Mouse (Mus musculus): ENCODE data around the gene Ufc1. TPM values are rescaled to one million over a fixed set of nuclear protein-coding genes. Genes with fewer than 3 reads are reported as not detected.

Ufc1 gene
- total and polyA plus RNA-seq, 3 experiments: 71.0 to 408 (median 101) TPM

DNA sequence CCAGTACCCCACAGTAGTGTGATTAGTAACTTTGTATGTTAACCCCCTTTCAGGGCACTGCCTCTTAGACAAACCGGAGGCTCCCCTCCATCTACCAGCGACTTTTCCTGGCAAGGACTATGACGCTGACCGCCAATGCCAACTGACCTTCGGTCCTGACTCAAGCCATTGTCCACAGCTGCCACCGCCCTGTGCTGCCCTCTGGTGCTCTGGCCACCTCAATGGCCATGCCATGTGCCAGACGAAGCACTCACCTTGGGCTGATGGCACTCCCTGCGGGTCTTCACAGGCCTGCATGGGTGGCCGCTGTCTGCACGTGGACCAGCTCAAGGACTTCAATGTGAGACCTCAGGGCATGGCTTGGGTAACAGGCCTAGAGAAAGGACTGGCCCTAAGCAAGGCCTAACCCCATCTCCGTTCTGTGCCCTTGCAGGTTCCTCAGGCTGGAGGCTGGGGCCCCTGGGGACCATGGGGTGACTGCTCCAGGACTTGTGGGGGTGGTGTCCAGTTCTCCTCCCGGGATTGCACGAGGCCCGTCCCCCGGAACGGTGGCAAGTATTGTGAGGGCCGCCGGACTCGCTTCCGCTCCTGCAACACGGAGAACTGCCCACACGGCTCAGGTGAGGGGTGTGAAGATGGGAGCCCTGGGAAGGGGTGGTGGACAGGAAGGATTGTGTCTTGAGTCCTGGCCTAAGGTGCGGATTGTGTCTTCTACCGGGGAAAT is 38.6 kb downstream of the Ufc1 start:
- peaks cover 0 to 5% of the 10 kb centered on the region in 2 experiments; a peak in 3 of 4 replicates for H3K27me3 ChIP-seq (ENCODE audit: control insufficient read depth in 1 of 2, insufficient read depth in 2 of 2, low read length in 2 of 2)
- no peak for DNase-seq (ENCODE audit: low read depth, low spot score)
- TF ChIP-seq ZKSCAN1 (IDR thresholded peaks at IDR 0.05; ENCODE audit: low read depth, low read length) (no peak), SMC3 (IDR thresholded peaks at IDR 0.05; ENCODE audit: low read depth, low read length) (peak; percentile 23; the same call in 1 of the 2 replicates), GATA1 (IDR thresholded peaks at IDR 0.05; ENCODE audit: low read depth, low read length) (no peak), MEF2A (IDR thresholded peaks at IDR 0.05; ENCODE audit: extremely low read depth, insufficient replicate concordance, low read depth, low read length, poor library complexity, severe bottlenecking) (no peak)
- H3K36me3 ChIP-seq (ENCODE audit: control insufficient read depth in 1 of 2, insufficient read depth in 2 of 2, low read length in 2 of 2): no peaks in the 10 kb centered on the region
- H3K9ac ChIP-seq (ENCODE audit: control insufficient read depth, low read depth, low read length, poor library complexity, severe bottlenecking): no peak overlapping the region
- H3K4me1 ChIP-seq (ENCODE audit: control insufficient read depth in 1 of 2, insufficient read depth in 2 of 2, low read length in 2 of 2): no peaks in the 10 kb centered on the region
- no peaks in the 10 kb centered on the region for H3K9me3 ChIP-seq (replicated peaks; ENCODE audit: insufficient read depth, low read length)
- no peak overlapping the region for H3K27ac ChIP-seq (ENCODE audit: control insufficient read depth, low read depth, low read length)
- no peaks in the 10 kb centered on the region for H3K79me2 ChIP-seq (ENCODE audit: control insufficient read depth, insufficient read depth, low read length, poor library complexity)
- no peak overlapping the region for H3K4me3 ChIP-seq (ENCODE audit: control insufficient read depth in 1 of 2, insufficient read depth in 1 of 2, low read depth in 2 of 2, low read length in 2 of 2)

- H3K27ac ChIP-seq (ENCODE audit: control insufficient read depth, low read depth, low read length): no peak overlapping the region
- H3K27me3 ChIP-seq (ENCODE audit: control insufficient read depth in 1 of 2, insufficient read depth in 2 of 2, low read length in 2 of 2): peaks cover 0 to 3% of the 10 kb centered on the region in 2 experiments; a peak in 1 of 4 replicates
- no peaks in the 10 kb centered on the region for H3K9me3 ChIP-seq (replicated peaks; ENCODE audit: insufficient read depth, low read length)
- H3K4me1 ChIP-seq (ENCODE audit: control insufficient read depth in 1 of 2, insufficient read depth in 2 of 2, low read length in 2 of 2): peaks cover 0 to 9% of the 10 kb centered on the region in 2 experiments; a peak in 2 of 4 replicates
- TF ChIP-seq TAL1 (IDR thresholded peaks at IDR 0.05; ENCODE audit: low read length) (no peak), USF1 (IDR thresholded peaks at IDR 0.05; ENCODE audit: low read depth, low read length) (no peak), GATA1 (IDR thresholded peaks at IDR 0.05; ENCODE audit: low read depth, low read length) (no peak), ZKSCAN1 (IDR thresholded peaks at IDR 0.05; ENCODE audit: low read depth, low read length) (no peak), MEF2A (IDR thresholded peaks at IDR 0.05; ENCODE audit: extremely low read depth, insufficient replicate concordance, low read depth, low read length, poor library complexity, severe bottlenecking) (no peak), E2F4 (IDR thresholded peaks at IDR 0.05; ENCODE audit: borderline replicate concordance, low read depth, low read length) (no peak), TCF12 (IDR thresholded peaks at IDR 0.05; ENCODE audit: low read depth, low read length) (no peak), POLR2AphosphoS2 (IDR thresholded peaks at IDR 0.05; ENCODE audit: low read length) (no peak), CHD2 (IDR thresholded peaks at IDR 0.05; ENCODE audit: low read length) (no peak), POLR2A (IDR thresholded peaks at IDR 0.05; ENCODE audit: control insufficient read depth in 1 of 2, insufficient read depth in 1 of 2, low read depth in 1 of 2, low read length in 2 of 2, poor library complexity in 1 of 2) (no peak), CTCF (IDR thresholded peaks at IDR 0.05 in 2 of 3, conservative IDR thresholded peaks at IDR 0.05 in 1 of 3; ENCODE audit: control insufficient read depth in 1 of 3, insufficient read depth in 1 of 3, low read depth in 2 of 3, low read length in 3 of 3, poor library complexity in 1 of 3, severe bottlenecking in 1 of 3) (no peak)
- H3K9ac ChIP-seq (ENCODE audit: control insufficient read depth, low read depth, low read length, poor library complexity, severe bottlenecking): no peak overlapping the region
- no peaks in the 10 kb centered on the region for H3K79me2 ChIP-seq (ENCODE audit: control insufficient read depth, insufficient read depth, low read length, poor library complexity)
- no peak overlapping the region for H3K4me3 ChIP-seq (ENCODE audit: control insufficient read depth in 1 of 2, insufficient read depth in 1 of 2, low read depth in 2 of 2, low read length in 2 of 2)
- DNase-seq (ENCODE audit: low read depth, low spot score): no peak
- H3K36me3 ChIP-seq (ENCODE audit: control insufficient read depth in 1 of 2, insufficient read depth in 2 of 2, low read length in 2 of 2): no peaks in the 10 kb centered on the region
Observed at GRCm38 (mm10) chr1:171252415-171252814, 42.4 kb downstream of the Ufc1 start.

Data from MEL (cell line).